Comparison of ENCODE assay signal across 9 mouse cellular contexts in genomic region chr2:32153791-32154119, GRCm38 (mm10). TPM values are rescaled to one million over a fixed set of nuclear protein-coding genes. Genes with fewer than 3 reads are reported as not detected.
DNase-seq lines count a peak whose midpoint lies in the region; ATAC-seq and TF ChIP-seq lines count a peak whose summit lies in the region.
"Had no signal": no experiment of that assay in that cellular context is flagged by ENCODE, and none has a peak within 500 bp of the region (broad histone marks: within the 10 kb centered on the region; RNA-seq: fewer than 3 reads in every experiment).

No protein-coding gene starts in this region.

- peak; percentile 45 for DNase-seq in embryo, embryonic 11 days
- no peak for DNase-seq in embryo, embryonic 9.5 days (ENCODE audit: extremely low spot score)
- DNase-seq in lung, postnatal 0 days (ENCODE audit: low spot score): no peak
- no peak for DNase-seq in lung, postnatal 4 days
- DNase-seq in liver, embryonic 11.5 days (ENCODE audit: low spot score): no peak
- no peak for DNase-seq in stomach, postnatal 0 days (ENCODE audit: low spot score)
- no peak for DNase-seq in urinary bladder, adult 2 months (ENCODE audit: low spot score)
- DNase-seq: adrenal gland, postnatal 36 days had no signal

- peak overlapping the region; percentile 79 for H3K4me2 ChIP-seq in lung, postnatal 0 days (replicated peaks; ENCODE audit: low read depth, low read length)
- H3K4me2 ChIP-seq in liver, embryonic 11.5 days: peak overlapping the region; percentile 98
- H3K4me2 ChIP-seq in stomach, postnatal 0 days (replicated peaks; ENCODE audit: low read depth): peak overlapping the region; percentile 84

- ATAC-seq in lung, postnatal 0 days: no peak
- ATAC-seq in liver, embryonic 11.5 days (replicated peaks; ENCODE audit: low FRiP score): no peak
- ATAC-seq in stomach, postnatal 0 days (ENCODE audit: low FRiP score, low TSS enrichment): no peak
- no peak for ATAC-seq in CD4-positive, CD25-positive, alpha-beta regulatory T cell, adult 4 months

- no peaks in the 10 kb centered on the region for H3K9me3 ChIP-seq in lung, postnatal 0 days (ENCODE audit: low read length)
- H3K9me3 ChIP-seq in liver, embryonic 11.5 days (ENCODE audit: control insufficient read depth, low read length): no peaks in the 10 kb centered on the region
- no peaks in the 10 kb centered on the region for H3K9me3 ChIP-seq in stomach, postnatal 0 days (ENCODE audit: control insufficient read depth, low read length)

- TF ChIP-seq EP300 in lung, postnatal 0 days (IDR thresholded peaks at IDR 0.05): no peak
- TF ChIP-seq EP300 in stomach, postnatal 0 days (optimal IDR thresholded peaks at IDR 0.05): no peak

- no peak overlapping the region; the same call in 1 of the 2 replicates for H3K9ac ChIP-seq in lung, postnatal 0 days (replicated peaks; ENCODE audit: low read depth)
- peak overlapping the region; percentile 99 for H3K9ac ChIP-seq in liver, embryonic 11.5 days (ENCODE audit: low read depth, low read length)
- H3K9ac ChIP-seq in stomach, postnatal 0 days (ENCODE audit: low read length): peak overlapping the region; percentile 47; the same call in 1 of the 2 replicates

- peaks cover 44% of the 10 kb centered on the region for H3K4me1 ChIP-seq in lung, postnatal 0 days (ENCODE audit: insufficient read depth, low read depth, low read length)
- peaks cover 62% of the 10 kb centered on the region for H3K4me1 ChIP-seq in liver, embryonic 11.5 days (replicated peaks; ENCODE audit: control insufficient read depth, insufficient read depth, low read length)
- H3K4me1 ChIP-seq in stomach, postnatal 0 days (replicated peaks; ENCODE audit: control insufficient read depth, insufficient read depth): peaks cover 31% of the 10 kb centered on the region

- peak overlapping the region; percentile 99 for H3K27ac ChIP-seq in lung, postnatal 0 days (ENCODE audit: low read length)
- H3K27ac ChIP-seq in liver, embryonic 11.5 days (ENCODE audit: low read depth, low read length): peak overlapping the region; percentile 99
- peak overlapping the region; percentile 99 for H3K27ac ChIP-seq in stomach, postnatal 0 days (replicated peaks)

- TF ChIP-seq CTCF in lung, postnatal 0 days (IDR thresholded peaks at IDR 0.05): no peak
- TF ChIP-seq CTCF in stomach, postnatal 0 days (IDR thresholded peaks at IDR 0.05; ENCODE audit: low read depth): no peak

- 13% methylated on average over 4 of the region's 4 CpGs for WGBS in lung, postnatal 0 days
- 44% methylated on average over 4 of the region's 4 CpGs for WGBS in liver, embryonic 11.5 days
- WGBS in stomach, postnatal 0 days: 15% methylated on average over 4 of the region's 4 CpGs

- no peaks in the 10 kb centered on the region for H3K36me3 ChIP-seq in lung, postnatal 0 days (ENCODE audit: insufficient read depth, low read length)
- no peaks in the 10 kb centered on the region for H3K36me3 ChIP-seq in liver, embryonic 11.5 days (ENCODE audit: control insufficient read depth, insufficient read depth, low read length)
- H3K36me3 ChIP-seq in stomach, postnatal 0 days (ENCODE audit: control insufficient read depth, insufficient read depth, low read length): no peaks in the 10 kb centered on the region

- no peaks in the 10 kb centered on the region for H3K27me3 ChIP-seq in lung, postnatal 0 days (replicated peaks; ENCODE audit: insufficient read depth, low read length)
- H3K27me3 ChIP-seq in liver, embryonic 11.5 days (replicated peaks; ENCODE audit: control insufficient read depth, insufficient read depth, low read length): no peaks in the 10 kb centered on the region
- no peaks in the 10 kb centered on the region for H3K27me3 ChIP-seq in stomach, postnatal 0 days (ENCODE audit: control insufficient read depth, insufficient read depth, low read length)

- H3K4me3 ChIP-seq in lung, postnatal 0 days (ENCODE audit: low read depth, low read length): peak overlapping the region; percentile 92
- peak overlapping the region; percentile 96 for H3K4me3 ChIP-seq in liver, embryonic 11.5 days (ENCODE audit: low read depth, low read length)
- H3K4me3 ChIP-seq in stomach, postnatal 0 days (ENCODE audit: low read depth, low read length): peak overlapping the region; percentile 83

RNA-seq across cellular contexts. Expression of gene Prrc2b, which starts 2.9 kb away (rescaled TPM):
- polyA plus RNA-seq in lung, postnatal 0 days (2015; fragmentation: Nextera tagmentation; extraction: Ambion mirVana): 21.2 and 24.6 TPM in 2 replicates
- 37.8 and 48.1 TPM in 2 replicates for polyA plus RNA-seq in liver, embryonic 11.5 days (2014; fragmentation: Nextera tagmentation; extraction: Ambion mirVana)
- polyA plus RNA-seq in stomach, postnatal 0 days (2015; fragmentation: Nextera tagmentation; extraction: Ambion mirVana): 18.7 and 21.6 TPM in 2 replicates
- polyA plus RNA-seq in CD4-positive, CD25-positive, alpha-beta regulatory T cell, adult 4 months (2017; shearing (Covaris generic)): 10 to 100 TPM; 31.7 to 32.9 TPM
- 34.1 and 53.6 TPM in 2 replicates for polyA plus RNA-seq in urinary bladder, adult 2 months (2012; rRNA removed)

RNA-seq across cellular contexts. Expression of gene Plpp7, which starts 58.4 kb away (rescaled TPM):
- polyA plus RNA-seq in lung, postnatal 0 days (2015; fragmentation: Nextera tagmentation; extraction: Ambion mirVana): 2.4 and 2.5 TPM in 2 replicates
- polyA plus RNA-seq in liver, embryonic 11.5 days (2014; fragmentation: Nextera tagmentation; extraction: Ambion mirVana): 5.3 TPM in 2 replicates
- polyA plus RNA-seq in stomach, postnatal 0 days (2015; fragmentation: Nextera tagmentation; extraction: Ambion mirVana): 2.6 and 2.8 TPM in 2 replicates
- not detected for polyA plus RNA-seq in CD4-positive, CD25-positive, alpha-beta regulatory T cell, adult 4 months (2017; shearing (Covaris generic))
- polyA plus RNA-seq in urinary bladder, adult 2 months (2012; rRNA removed): 4.9 and 5.3 TPM in 2 replicates
